Mouse (Mus musculus) midbrain, postnatal 0 days (tissue): ENCODE data around the gene H2-DMb2. TPM values are rescaled to one million over a fixed set of nuclear protein-coding genes. Genes with fewer than 3 reads are reported as not detected.
"Not testable (repeated sequence)": the region's sequence is repeated elsewhere in the genome, so short reads cannot be mapped to it uniquely, and the experiment has no call there.

Source experiments
- ATAC-seq: fragments of 200-750 bp; cut with Nextera tagmentation; 2 replicates; pipeline ENCODE4 v1.8.0; 2017; ENCODE audit warnings: moderate number of reproducible peaks, mild to moderate bottlenecking, moderate TSS enrichment, moderate library complexity; ENCODE audit not compliant: low FRiP score
- DNase-seq: peaks from one replicate; pipeline ENCODE4 v3.0.0-alpha.2; 2015; ENCODE audit warnings: low spot score
- H3K27ac ChIP-seq: fragments of 300-500 bp; sonication (generic); 2 replicates; pipeline ENCODE4 v1.5.1; 2014; ENCODE audit warnings: low read depth, mild to moderate bottlenecking, low read length, mixed read lengths
- H3K27me3 ChIP-seq: fragments of 300-500 bp; sonication (generic); 2 replicates; pipeline ENCODE4 v1.6.1; 2014; ENCODE audit warnings: low read length, control low read depth, mixed read lengths; ENCODE audit not compliant: insufficient read depth
- H3K36me3 ChIP-seq: fragments of 300-500 bp; sonication (generic); 2 replicates; pipeline ENCODE4 v1.6.1; 2014; ENCODE audit warnings: low read length, control low read depth, mixed read lengths; ENCODE audit not compliant: insufficient read depth
- H3K4me1 ChIP-seq: fragments of 300-500 bp; sonication (generic); 2 replicates; pipeline ENCODE4 v1.6.1; 2014; ENCODE audit warnings: mild to moderate bottlenecking, control low read depth, antibody characterized with exemption, low read length, mixed read lengths; ENCODE audit not compliant: insufficient read depth
- H3K4me2 ChIP-seq: fragments of 300-500 bp; sonication (generic); 2 replicates; pipeline ENCODE4 v1.6.1; 2014; ENCODE audit warnings: low read depth, mild to moderate bottlenecking, low read length, mixed read lengths; ENCODE audit not compliant: poor library complexity, severe bottlenecking
- H3K4me3 ChIP-seq: fragments of 300-500 bp; sonication (generic); 2 replicates; pipeline ENCODE4 v1.5.1; 2014; ENCODE audit warnings: low read depth, mild to moderate bottlenecking, low read length, moderate library complexity
- H3K9ac ChIP-seq: fragments of 300-500 bp; sonication (generic); replicated peaks from 2 replicates; pipeline ENCODE4 v1.6.1; 2014; ENCODE audit warnings: mild to moderate bottlenecking, low read length, moderate library complexity, mixed read lengths; ENCODE audit not compliant: poor library complexity, severe bottlenecking
- H3K9me3 ChIP-seq: fragments of 300-500 bp; sonication (generic); 2 replicates; pipeline ENCODE4 v1.6.1; 2016; ENCODE audit warnings: low read length, control low read depth
- CTCF ChIP-seq: IDR thresholded peaks from 2 replicates; pipeline ENCODE4 v1.5.1; 2016; ENCODE audit warnings: antibody characterized with exemption, mild to moderate bottlenecking
- WGBS: fragments of 180-500 bp; shearing (Covaris S2); extraction: QIAGEN DNeasy Blood & Tissue Kit; methylation state at CpG from one replicate; pipeline ENCODE4 v1.1.7; 2014; 5-methylcytosine and 5-hydroxymethylcytosine counted together
- polyA plus RNA-seq: library from polyadenylated mRNA; unstranded; fragments of >200 nt; fragmentation: Nextera tagmentation; extraction: Ambion mirVana; gene quantifications from 2 replicates; pipeline ENCODE4 v1.2.1, GENCODE M21; 2015
- total RNA-seq: library from RNA; depleted of rRNA; stranded (reverse); fragments of >200 nt; gene quantifications from 2 replicates; pipeline ENCODE4 v1.2.3, GENCODE M21; 2014

H2-DMb2 gene
- total and polyA plus RNA-seq, 2 experiments from 2014 or later = 0.16 to 1.6 TPM

DNA sequence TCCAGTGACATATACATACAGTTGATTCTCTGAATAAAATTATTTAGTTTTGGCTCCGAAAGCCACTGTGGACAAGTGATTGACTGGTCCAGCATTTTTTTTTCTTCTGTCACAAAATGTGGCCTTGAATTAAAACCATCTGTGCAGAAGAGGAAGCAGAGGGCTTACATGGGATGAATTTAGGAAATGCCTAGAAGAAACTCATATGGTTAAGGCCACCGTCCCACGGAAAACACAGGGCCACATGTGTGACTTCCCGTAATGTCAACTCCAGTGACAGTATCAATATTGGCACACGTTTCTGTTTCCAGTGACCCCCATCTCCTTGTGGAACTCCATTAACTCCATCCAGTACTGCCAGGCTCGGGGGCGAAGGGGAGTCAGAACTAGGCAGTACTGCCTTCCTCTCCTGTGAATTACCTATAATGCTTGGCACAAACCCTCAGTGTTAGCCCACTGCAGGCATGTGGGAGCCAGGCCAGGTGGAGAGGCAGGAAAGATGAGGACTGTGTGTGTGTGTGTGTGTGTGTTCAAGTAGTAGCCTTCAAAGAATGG, 574 bp upstream of the H2-DMb2 start:
- ATAC-seq (no peak), DNase-seq (no peak)
- 83% methylated on average over 7 of the region's 7 CpGs for WGBS
- Histone ChIP-seq H3K9ac (no peak overlapping the region), H3K4me1 (peaks cover 3% of the 10 kb centered on the region; the same call in 1 of the 2 replicates), H3K9me3 (no peaks in the 10 kb centered on the region), H3K27me3 (peaks cover 34% of the 10 kb centered on the region), H3K27ac (no peak overlapping the region), H3K36me3 (no peaks in the 10 kb centered on the region), H3K4me3 (no peak overlapping the region), H3K4me2 (no peak overlapping the region)
- TF ChIP-seq CTCF = no peak

DNA sequence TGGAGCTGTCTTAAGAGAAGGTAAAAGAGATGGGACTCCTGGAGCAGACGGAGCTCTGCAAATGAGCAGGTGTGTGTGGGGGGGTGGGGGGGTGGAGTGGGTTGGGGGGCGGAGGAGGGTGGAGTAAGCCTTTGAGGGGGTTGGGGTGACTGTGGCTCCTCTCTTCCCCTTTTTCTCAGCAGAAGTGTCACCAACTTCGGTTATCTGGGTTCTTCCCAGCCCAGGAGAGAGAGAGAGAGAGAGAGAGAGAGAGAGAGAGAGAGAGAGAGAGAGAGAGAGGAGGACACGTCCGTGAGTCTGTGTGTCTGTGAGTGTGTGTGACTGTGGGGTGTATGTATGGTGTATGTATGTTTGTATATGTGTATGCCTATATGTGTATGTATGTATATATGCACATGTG, 354 bp downstream of the H2-DMb2 start:
- H3K9ac ChIP-seq = no peak overlapping the region
- WGBS = 52% methylated on average over 5 of the region's 5 CpGs
- no peaks in the 10 kb centered on the region for H3K36me3 ChIP-seq
- H3K4me3 ChIP-seq = no peak overlapping the region
- H3K27me3 ChIP-seq = peaks cover 26% of the 10 kb centered on the region
- no peak overlapping the region for H3K4me2 ChIP-seq
- H3K9me3 ChIP-seq = no peaks in the 10 kb centered on the region
- H3K27ac ChIP-seq = no peak overlapping the region
- peaks cover 3% of the 10 kb centered on the region; the same call in 1 of the 2 replicates for H3K4me1 ChIP-seq
- no peak for DNase-seq
- no peak for TF ChIP-seq CTCF
- ATAC-seq = no peak

DNA sequence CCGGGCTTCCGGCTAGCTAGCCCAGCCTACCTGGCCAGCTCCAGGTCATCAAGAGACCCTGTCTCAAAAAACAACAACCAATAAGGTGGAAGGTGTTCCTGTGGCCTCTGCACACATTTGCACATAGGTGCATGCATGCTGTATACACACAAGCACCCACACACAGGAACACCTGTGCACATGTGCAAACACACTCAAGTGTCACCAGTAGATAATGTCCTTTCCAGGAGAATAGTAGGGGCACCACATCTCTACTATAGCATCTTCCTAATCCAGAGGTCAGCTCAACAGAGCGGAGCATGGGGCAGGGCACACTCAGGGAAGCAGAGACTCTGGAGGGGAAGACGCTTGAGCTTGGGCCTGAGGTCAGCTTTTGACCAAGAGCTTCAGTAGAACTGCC, 1.1 kb downstream of the H2-DMb2 start:
- H3K27ac ChIP-seq, H3K4me3 ChIP-seq, H3K36me3 ChIP-seq, ATAC-seq, DNase-seq, H3K4me2 ChIP-seq, H3K9ac ChIP-seq, H3K9me3 ChIP-seq, H3K4me1 ChIP-seq: not testable (repeated sequence)
- peaks cover 19% of the 10 kb centered on the region for H3K27me3 ChIP-seq
- 80% methylated on average over 4 of the region's 4 CpGs for WGBS

DNA sequence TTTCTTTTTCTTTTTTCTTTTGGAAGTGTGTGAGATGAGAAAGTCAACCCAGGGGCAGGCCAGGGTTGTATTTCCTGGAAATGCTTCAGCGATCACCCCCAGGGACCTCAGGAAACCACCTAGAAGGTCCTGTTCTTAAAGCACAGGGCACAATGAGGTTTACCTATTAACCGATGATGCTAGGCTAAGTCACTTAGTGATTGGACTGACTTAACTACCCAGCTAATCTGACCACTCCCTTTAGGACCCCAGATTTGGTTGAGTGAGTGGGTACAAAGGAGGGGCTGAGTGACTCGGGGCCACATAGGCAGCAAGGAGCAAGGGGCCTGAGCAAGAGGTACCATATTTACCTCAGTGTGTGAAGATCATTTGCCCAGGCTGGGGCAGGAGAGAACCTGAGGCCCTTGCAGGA, 1.9 kb downstream of the H2-DMb2 start:
- Histone ChIP-seq H3K4me2 (no peak overlapping the region), H3K27ac (no peak overlapping the region), H3K4me1 (no peaks in the 10 kb centered on the region), H3K27me3 (peaks cover 13% of the 10 kb centered on the region), H3K9me3 (no peaks in the 10 kb centered on the region), H3K9ac (no peak overlapping the region), H3K36me3 (no peaks in the 10 kb centered on the region), H3K4me3 (no peak overlapping the region)
- ATAC-seq (no peak), DNase-seq (no peak)
- no peak for TF ChIP-seq CTCF
- 63% methylated on average over 3 of the region's 3 CpGs for WGBS

DNA sequence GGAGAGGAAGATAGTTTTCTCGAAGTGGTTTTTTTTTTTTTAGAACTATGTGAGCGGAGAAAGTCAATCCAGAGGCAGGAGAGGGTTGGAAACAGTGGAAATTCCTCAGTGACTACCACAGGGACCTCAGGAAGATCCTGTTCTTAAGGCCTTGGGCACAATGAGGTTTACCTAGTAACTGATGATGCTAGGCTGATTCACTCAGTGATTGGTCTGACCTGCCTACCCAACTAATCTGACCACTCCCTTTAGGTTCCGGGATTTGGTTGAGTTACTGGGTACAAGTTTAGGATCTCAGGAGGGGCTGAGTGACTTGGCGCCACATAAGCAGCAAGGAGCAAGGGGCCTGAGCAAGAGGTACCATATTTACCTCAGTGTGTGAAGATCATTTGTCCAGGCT, 9.8 kb downstream of the H2-DMb2 start, which contains the start of gene H2-DMb1:
Gene H2-DMb1 (plus strand): TSS at position 150 of the 400 bp plus-strand sequence.
- H3K27me3 ChIP-seq = no peaks in the 10 kb centered on the region
- H3K4me1 ChIP-seq = no peaks in the 10 kb centered on the region
- H3K4me3 ChIP-seq = no peak within 1 kb of the TSS
- H3K27ac ChIP-seq = no peak within 1 kb of the TSS
- ATAC-seq (no peak), DNase-seq (peak; percentile 78)
- no peak for TF ChIP-seq CTCF
- no peaks in the 10 kb centered on the region for H3K9me3 ChIP-seq
- no peak within 1 kb of the TSS for H3K4me2 ChIP-seq
- WGBS = 59% methylated on average over 4 of the region's 4 CpGs
- no peaks in the 10 kb centered on the region for H3K36me3 ChIP-seq
- H3K9ac ChIP-seq = no peak within 1 kb of the TSS

DNA sequence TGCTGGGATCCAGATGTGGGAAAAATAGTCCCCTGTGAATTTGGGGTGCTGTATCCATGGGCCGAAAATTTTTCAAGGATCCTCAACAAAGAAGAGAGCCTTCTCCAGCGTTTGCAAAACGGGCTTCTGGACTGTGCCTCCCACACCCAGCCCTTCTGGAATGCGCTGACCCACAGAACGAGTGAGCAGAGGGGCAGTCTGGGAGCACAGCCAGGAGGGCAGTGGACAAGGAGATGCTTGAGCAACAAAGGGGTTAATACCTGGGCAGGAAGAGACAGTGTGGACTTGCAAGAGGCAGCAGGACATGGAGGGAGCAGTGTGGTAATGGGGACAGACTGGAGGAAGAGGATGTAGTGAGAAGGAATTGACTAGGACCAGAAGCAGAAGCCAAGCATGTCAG, 12.4 kb downstream of the H2-DMb2 start:
- WGBS = 51% methylated on average over 5 of the region's 5 CpGs
- DNase-seq = no peak
- Histone ChIP-seq H3K27me3 (no peaks in the 10 kb centered on the region), H3K36me3 (no peaks in the 10 kb centered on the region), H3K9ac (no peak overlapping the region), H3K4me1 (no peaks in the 10 kb centered on the region), H3K4me3 (no peak overlapping the region), H3K27ac (no peak overlapping the region), H3K4me2 (no peak overlapping the region), H3K9me3 (no peaks in the 10 kb centered on the region)
- ATAC-seq = no peak
- no peak for TF ChIP-seq CTCF
